Mouse (Mus musculus) limb, embryonic 15.5 days (tissue): ENCODE measurements at regions not wholly inside any gene's neighbourhood (a gene's known extent, or its start where the extent isn't known, plus 50 kb on each side); places are given as distances from the start of the nearest gene placed in this dataset.

Experiments
- ATAC-seq: fragments of 200-750 bp; cut with Nextera tagmentation; 2 replicates; pipeline ENCODE4 v1.8.0; 2017; ENCODE audit warnings: low read depth, moderate TSS enrichment; ENCODE audit not compliant: insufficient number of reproducible peaks, low FRiP score, low TSS enrichment
- H3K27ac ChIP-seq: fragments of 300-500 bp; sonication (generic); 2 replicates; pipeline ENCODE4 v1.5.1; 2015; ENCODE audit warnings: moderate library complexity, mild to moderate bottlenecking, inconsistent platforms
- H3K27me3 ChIP-seq: fragments of 300-500 bp; sonication (generic); 2 replicates; pipeline ENCODE4 v1.6.1; 2015; ENCODE audit warnings: inconsistent platforms
- H3K36me3 ChIP-seq: fragments of 300-500 bp; sonication (generic); 2 replicates; pipeline ENCODE4 v1.6.1; 2015; ENCODE audit warnings: inconsistent platforms
- H3K4me1 ChIP-seq: fragments of 300-500 bp; sonication (generic); 2 replicates; pipeline ENCODE4 v1.6.1; 2015; ENCODE audit warnings: inconsistent platforms
- H3K4me2 ChIP-seq: fragments of 300-500 bp; sonication (generic); 2 replicates; pipeline ENCODE4 v1.6.1; 2015; ENCODE audit warnings: mild to moderate bottlenecking, inconsistent platforms
- H3K4me3 ChIP-seq: fragments of 300-500 bp; sonication (generic); 2 replicates; pipeline ENCODE4 v1.5.1; 2015; ENCODE audit warnings: mild to moderate bottlenecking, inconsistent platforms
- H3K9ac ChIP-seq: fragments of 300-500 bp; sonication (generic); 2 replicates; pipeline ENCODE4 v1.6.1; 2015; ENCODE audit warnings: inconsistent platforms
- H3K9me3 ChIP-seq: fragments of 300-500 bp; sonication (generic); 2 replicates; pipeline ENCODE4 v1.6.1; 2016; ENCODE audit warnings: inconsistent platforms
- WGBS: fragments of 180-500 bp; shearing (Covaris S2); methylation state at CpG from one replicate; pipeline ENCODE4 v1.1.7; 2015; 5-methylcytosine and 5-hydroxymethylcytosine counted together

GRCm38 (mm10) chr8:79559516-79559915 is 79.9 kb upstream of the Otud4 start:
- Histone ChIP-seq H3K9ac (no peak overlapping the region), H3K9me3 (no peaks in the 10 kb centered on the region), H3K4me1 (peaks cover 16% of the 10 kb centered on the region), H3K4me2 (no peak overlapping the region), H3K27ac (no peak overlapping the region), H3K27me3 (no peaks in the 10 kb centered on the region), H3K36me3 (no peaks in the 10 kb centered on the region), H3K4me3 (no peak overlapping the region)
- no peak for ATAC-seq
- WGBS: 90% methylated on average over 6 of the region's 6 CpGs

- Histone ChIP-seq H3K4me1 (no peaks in the 10 kb centered on the region), H3K4me2 (no peak overlapping the region), H3K9me3 (no peaks in the 10 kb centered on the region), H3K36me3 (no peaks in the 10 kb centered on the region), H3K4me3 (no peak overlapping the region), H3K27me3 (no peaks in the 10 kb centered on the region), H3K27ac (no peak overlapping the region), H3K9ac (no peak overlapping the region)
- no peak for ATAC-seq
- 87% methylated on average over 2 of the region's 4 CpGs for WGBS
Measured at GRCm38 (mm10) chr8:79554311-79554710, 85.1 kb upstream of the Otud4 start.

GRCm38 (mm10) chr8:79550151-79550550 is 89.3 kb upstream of the Otud4 start:
- no peak for ATAC-seq
- H3K27ac ChIP-seq: no peak overlapping the region
- H3K4me3 ChIP-seq: no peak overlapping the region
- no peak overlapping the region for H3K4me2 ChIP-seq
- no peaks in the 10 kb centered on the region for H3K4me1 ChIP-seq
- no peaks in the 10 kb centered on the region for H3K36me3 ChIP-seq
- no peaks in the 10 kb centered on the region for H3K9me3 ChIP-seq
- WGBS: 89% methylated on average over 2 of the region's 2 CpGs
- no peak overlapping the region for H3K9ac ChIP-seq
- H3K27me3 ChIP-seq: no peaks in the 10 kb centered on the region

- 69% methylated on average over 6 of the region's 6 CpGs for WGBS
- Histone ChIP-seq H3K4me3 (no peak overlapping the region), H3K27ac (peak overlapping the region; percentile 5; the same call in 1 of the 2 replicates), H3K4me2 (no peak overlapping the region), H3K4me1 (0 out of 2 replicates have a peak, but pooled peaks cover 1% of the 10 kb centered on the region), H3K27me3 (no peaks in the 10 kb centered on the region), H3K9ac (no peak overlapping the region), H3K36me3 (no peaks in the 10 kb centered on the region), H3K9me3 (no peaks in the 10 kb centered on the region)
- no peak for ATAC-seq
Measured at GRCm38 (mm10) chr8:79548156-79548555, 91.3 kb upstream of the Otud4 start.

GRCm38 (mm10) chr8:79545866-79546373 is 93.5 kb upstream of the Otud4 start:
- 84% methylated on average over 5 of the region's 5 CpGs for WGBS

GRCm38 (mm10) chr8:79542461-79542860 is 97.0 kb upstream of the Otud4 start:
- H3K27me3 ChIP-seq: no peaks in the 10 kb centered on the region
- no peaks in the 10 kb centered on the region for H3K36me3 ChIP-seq
- H3K4me1 ChIP-seq: 0 out of 2 replicates have a peak, but pooled peaks cover 4% of the 10 kb centered on the region
- H3K27ac ChIP-seq: no peak overlapping the region
- H3K4me2 ChIP-seq: no peak overlapping the region
- H3K9ac ChIP-seq: no peak overlapping the region
- ATAC-seq: no peak
- no peaks in the 10 kb centered on the region for H3K9me3 ChIP-seq
- 41% methylated on average over 2 of the region's 2 CpGs for WGBS
- no peak overlapping the region for H3K4me3 ChIP-seq

More at GRCm38 (mm10) chr8:79545866-79546373, 93.5 kb upstream of the Otud4 start:
- Histone ChIP-seq H3K4me3 (no peak overlapping the region), H3K27ac (no peak overlapping the region), H3K9ac (no peak overlapping the region), H3K36me3 (no peaks in the 10 kb centered on the region), H3K9me3 (no peaks in the 10 kb centered on the region), H3K4me1 (0 out of 2 replicates have a peak, but pooled peaks cover 4% of the 10 kb centered on the region), H3K4me2 (no peak overlapping the region), H3K27me3 (no peaks in the 10 kb centered on the region)
- ATAC-seq: no peak

GRCm38 (mm10) chr8:79540053-79540452 is 99.4 kb upstream of the Otud4 start:
- H3K4me3 ChIP-seq: no peak overlapping the region
- 78% methylated on average over 4 of the region's 4 CpGs for WGBS
- H3K9ac ChIP-seq: no peak overlapping the region
- H3K4me2 ChIP-seq: no peak overlapping the region
- H3K9me3 ChIP-seq: no peaks in the 10 kb centered on the region
- no peaks in the 10 kb centered on the region for H3K27me3 ChIP-seq
- no peak for ATAC-seq
- no peaks in the 10 kb centered on the region for H3K36me3 ChIP-seq
- H3K4me1 ChIP-seq: 0 out of 2 replicates have a peak, but pooled peaks cover 4% of the 10 kb centered on the region
- H3K27ac ChIP-seq: no peak overlapping the region

- WGBS: 25% methylated on average over 12 of the region's 12 CpGs
- no peaks in the 10 kb centered on the region for H3K36me3 ChIP-seq
- no peak overlapping the region for H3K4me3 ChIP-seq
- no peaks in the 10 kb centered on the region for H3K9me3 ChIP-seq
- H3K9ac ChIP-seq: no peak overlapping the region
- H3K27ac ChIP-seq: peak overlapping the region; percentile 65
- peak overlapping the region; percentile 4; the same call in 1 of the 2 replicates for H3K4me2 ChIP-seq
- 0 out of 2 replicates have a peak, but pooled peaks cover 3% of the 10 kb centered on the region for H3K4me1 ChIP-seq
- no peaks in the 10 kb centered on the region for H3K27me3 ChIP-seq
- ATAC-seq: peak; percentile 55; the same call in 1 of the 2 replicates
Measured at GRCm38 (mm10) chr8:79534271-79534889, 105.0 kb upstream of the Otud4 start.

- Histone ChIP-seq H3K36me3 (no peaks in the 10 kb centered on the region), H3K9ac (no peak overlapping the region), H3K27me3 (no peaks in the 10 kb centered on the region), H3K9me3 (no peaks in the 10 kb centered on the region), H3K27ac (no peak overlapping the region), H3K4me2 (no peak overlapping the region), H3K4me3 (no peak overlapping the region), H3K4me1 (0 out of 2 replicates have a peak, but pooled peaks cover 3% of the 10 kb centered on the region)
- WGBS: 33% methylated on average over 4 of the region's 4 CpGs
- no peak for ATAC-seq
Measured at GRCm38 (mm10) chr8:79529556-79529955, 109.9 kb upstream of the Otud4 start.

- H3K9me3 ChIP-seq: no peaks in the 10 kb centered on the region
- no peak overlapping the region for H3K4me3 ChIP-seq
- H3K4me1 ChIP-seq: peaks cover 4% of the 10 kb centered on the region; the same call in 1 of the 2 replicates
- no peaks in the 10 kb centered on the region for H3K36me3 ChIP-seq
- WGBS: 15% methylated on average over 1 of the region's 1 CpGs
- H3K27ac ChIP-seq: peak overlapping the region; percentile 33; the same call in 1 of the 2 replicates
- no peaks in the 10 kb centered on the region for H3K27me3 ChIP-seq
- no peak for ATAC-seq
- H3K9ac ChIP-seq: no peak overlapping the region
- H3K4me2 ChIP-seq: no peak overlapping the region
Measured at GRCm38 (mm10) chr8:79522040-79522439, 117.4 kb upstream of the Otud4 start.

GRCm38 (mm10) chr8:79518966-79519365 is 119.6 kb upstream of the Smad1 start:
- H3K4me3 ChIP-seq: no peak overlapping the region
- peaks cover 4% of the 10 kb centered on the region; the same call in 1 of the 2 replicates for H3K4me1 ChIP-seq
- H3K9ac ChIP-seq: no peak overlapping the region
- H3K4me2 ChIP-seq: no peak overlapping the region
- ATAC-seq: no peak
- H3K27ac ChIP-seq: no peak overlapping the region
- WGBS: 39% methylated on average over 4 of the region's 4 CpGs
- H3K9me3 ChIP-seq: no peaks in the 10 kb centered on the region
- no peaks in the 10 kb centered on the region for H3K27me3 ChIP-seq
- no peaks in the 10 kb centered on the region for H3K36me3 ChIP-seq

GRCm38 (mm10) chr8:79515282-79515783 is 116.0 kb upstream of the Smad1 start:
- ATAC-seq: no peak

More at GRCm38 (mm10) chr8:79515282-79515783, 116.0 kb upstream of the Smad1 start:
- Histone ChIP-seq H3K4me3 (no peak overlapping the region), H3K9me3 (no peaks in the 10 kb centered on the region), H3K36me3 (no peaks in the 10 kb centered on the region), H3K27me3 (no peaks in the 10 kb centered on the region), H3K27ac (no peak overlapping the region), H3K4me1 (no peaks in the 10 kb centered on the region), H3K9ac (no peak overlapping the region), H3K4me2 (no peak overlapping the region)
- 49% methylated on average over 6 of the region's 6 CpGs for WGBS
